Mouse (Mus musculus): Measurements from ENCODE around the gene Usp4.

DNA sequence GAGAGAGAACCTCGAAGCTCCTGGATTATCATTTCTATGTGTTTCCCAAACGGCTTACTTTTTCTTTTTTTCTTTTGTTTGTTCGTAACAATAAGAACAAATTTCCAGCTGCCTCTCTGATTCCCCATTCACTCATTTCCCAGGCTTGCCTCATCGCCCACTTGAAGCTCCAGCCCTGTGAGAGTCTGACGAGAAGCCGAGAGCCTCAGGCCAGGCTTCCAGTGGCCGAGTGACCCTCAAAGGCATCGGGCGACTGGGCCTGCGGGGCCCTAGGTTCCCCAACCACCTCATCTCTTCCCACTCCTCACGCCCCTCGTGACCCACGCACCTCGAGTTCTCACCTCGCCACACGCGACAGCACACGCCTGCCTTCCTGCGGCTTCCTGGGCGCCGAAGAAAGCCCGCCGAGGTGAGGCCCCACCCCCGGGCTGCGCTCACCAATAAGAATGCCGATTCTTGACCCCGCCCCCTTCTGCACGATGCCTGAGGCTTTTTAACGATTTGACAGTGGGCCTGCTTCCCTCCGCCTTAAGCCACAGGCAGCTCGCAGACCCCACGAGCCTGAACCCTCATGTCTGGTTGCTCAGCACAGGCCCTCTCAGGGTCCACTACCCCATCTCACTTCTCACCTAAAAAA, 83.9 kb downstream of the Usp4 start:
- TF ChIP-seq POLR2A (IDR thresholded peaks at IDR 0.05; ENCODE audit: low read depth, low read length): no peak
- TF ChIP-seq CTCF (conservative IDR thresholded peaks at IDR 0.05; ENCODE audit: insufficient read depth, insufficient read length, low read depth, low read length): no peak

Measured in kidney, adult 2 months (tissue).